Comparison of ENCODE assay signal across 21 mouse cellular contexts in genomic region chr14:39265121-39265520, GRCm38 (mm10).
A peak's percentile ranks its signal among the peaks of the same experiment; 100 is the strongest.
DNase-seq lines count a peak whose midpoint lies in the region; ATAC-seq and TF ChIP-seq lines count a peak whose summit lies in the region.
"Had no signal": no experiment of that assay in that cellular context is flagged by ENCODE, and none has a peak within 500 bp of the region (broad histone marks: within the 10 kb centered on the region; RNA-seq: fewer than 3 reads in every experiment).

No protein-coding gene starts in this region.

- TF ChIP-seq CTCF in liver, adult 2 months (IDR thresholded peaks at IDR 0.05; ENCODE audit: low read depth, low read length) = no peak
- no peak for TF ChIP-seq CTCF in intestine, postnatal 0 days (IDR thresholded peaks at IDR 0.05; ENCODE audit: low read depth)

- H3K9me3 ChIP-seq in intestine, embryonic 16.5 days (ENCODE audit: control insufficient read depth, low read length) = no peaks in the 10 kb centered on the region
- no peaks in the 10 kb centered on the region for H3K9me3 ChIP-seq in intestine, embryonic 15.5 days
- H3K9me3 ChIP-seq in intestine, postnatal 0 days (ENCODE audit: control insufficient read depth) = no peaks in the 10 kb centered on the region
- H3K9me3 ChIP-seq: G1E had no signal

- no peaks in the 10 kb centered on the region for H3K36me3 ChIP-seq in intestine, embryonic 16.5 days (ENCODE audit: control insufficient read depth, insufficient read depth, low read length)
- H3K36me3 ChIP-seq in intestine, embryonic 15.5 days = no peaks in the 10 kb centered on the region
- no peaks in the 10 kb centered on the region for H3K36me3 ChIP-seq in liver, adult 2 months (ENCODE audit: control insufficient read depth, insufficient read depth, low read length)
- no peaks in the 10 kb centered on the region for H3K36me3 ChIP-seq in intestine, postnatal 0 days (ENCODE audit: control insufficient read depth, insufficient read depth)
- H3K36me3 ChIP-seq: G1E had no signal

- H3K79me2 ChIP-seq in liver, adult 2 months (ENCODE audit: control insufficient read depth, insufficient read depth, low read length) = no peaks in the 10 kb centered on the region

- H3K4me3 ChIP-seq in intestine, embryonic 16.5 days (ENCODE audit: low read length) = no peak overlapping the region
- no peak overlapping the region for H3K4me3 ChIP-seq in intestine, embryonic 15.5 days (replicated peaks)
- no peak overlapping the region for H3K4me3 ChIP-seq in liver, adult 2 months (ENCODE audit: insufficient read depth, low read depth, low read length)
- no peak overlapping the region for H3K4me3 ChIP-seq in intestine, postnatal 0 days (ENCODE audit: low read depth, low read length)

- WGBS in intestine, embryonic 16.5 days = 74% methylated on average over 1 of the region's 1 CpGs
- 74% methylated on average over 1 of the region's 1 CpGs for WGBS in intestine, embryonic 15.5 days
- 61% methylated on average over 1 of the region's 1 CpGs for WGBS in liver, adult 2 months
- WGBS in intestine, postnatal 0 days = 74% methylated on average over 1 of the region's 1 CpGs

- H3K4me2 ChIP-seq in intestine, embryonic 16.5 days (ENCODE audit: low read depth, low read length) = no peak overlapping the region
- H3K4me2 ChIP-seq in intestine, embryonic 15.5 days (replicated peaks) = no peak overlapping the region
- no peak overlapping the region for H3K4me2 ChIP-seq in intestine, postnatal 0 days (replicated peaks; ENCODE audit: low read depth)

- no peaks in the 10 kb centered on the region for H3K4me1 ChIP-seq in intestine, embryonic 16.5 days (ENCODE audit: control insufficient read depth, insufficient read depth, low read length)
- H3K4me1 ChIP-seq in intestine, embryonic 15.5 days (replicated peaks) = no peaks in the 10 kb centered on the region
- no peaks in the 10 kb centered on the region; the same call in 1 of the 2 replicates for H3K4me1 ChIP-seq in liver, adult 2 months (ENCODE audit: control insufficient read depth, insufficient read depth, low read length)
- no peaks in the 10 kb centered on the region for H3K4me1 ChIP-seq in intestine, postnatal 0 days (replicated peaks; ENCODE audit: control insufficient read depth, insufficient read depth, low read length)

- TF ChIP-seq POLR2A in liver, adult 2 months (IDR thresholded peaks at IDR 0.05; ENCODE audit: extremely low read depth, insufficient read depth, low read length) = no peak

- H3K27ac ChIP-seq in intestine, embryonic 16.5 days (ENCODE audit: low read length) = no peak overlapping the region
- H3K27ac ChIP-seq in intestine, embryonic 15.5 days = no peak overlapping the region
- H3K27ac ChIP-seq in liver, adult 2 months (replicated peaks; ENCODE audit: insufficient read depth, low read depth, low read length) = no peak overlapping the region
- no peak overlapping the region for H3K27ac ChIP-seq in intestine, postnatal 0 days (ENCODE audit: low read depth, low read length)

- H3K27me3 ChIP-seq in intestine, embryonic 16.5 days (replicated peaks; ENCODE audit: control insufficient read depth, insufficient read depth, low read length) = no peaks in the 10 kb centered on the region
- no peaks in the 10 kb centered on the region for H3K27me3 ChIP-seq in intestine, embryonic 15.5 days (replicated peaks)
- H3K27me3 ChIP-seq in liver, adult 2 months (ENCODE audit: control insufficient read depth, insufficient read depth, low read length) = no peaks in the 10 kb centered on the region
- H3K27me3 ChIP-seq in intestine, postnatal 0 days (replicated peaks; ENCODE audit: control insufficient read depth, insufficient read depth, low read length) = no peaks in the 10 kb centered on the region
- H3K27me3 ChIP-seq: CH12.LX, Patski had no signal

- H3K9ac ChIP-seq in intestine, embryonic 16.5 days (ENCODE audit: low read depth, low read length) = no peak overlapping the region
- no peak overlapping the region for H3K9ac ChIP-seq in intestine, embryonic 15.5 days
- no peak overlapping the region for H3K9ac ChIP-seq in liver, adult 2 months (ENCODE audit: low read depth, low read length)
- H3K9ac ChIP-seq in intestine, postnatal 0 days (ENCODE audit: low read depth, low read length) = no peak overlapping the region

- DNase-seq in adrenal gland, adult 2 months = peak; percentile 2
- DNase-seq in adrenal gland, postnatal 10 days = no peak
- peak; percentile 95 for DNase-seq in liver, adult 2 months (ENCODE audit: extremely low read depth, low read depth, low spot score)
- DNase-seq in liver = no peak
- DNase-seq in kidney, adult 18-20 months = no peak
- DNase-seq: adrenal gland, adult 8-10 months; adrenal gland, postnatal 14 days; adrenal gland, postnatal 25 days; B cell, adult 2 months; cerebellum, adult 11 months; cerebellum, adult 11-12 months; cerebellum, adult 18-20 months; cerebellum, adult 2 months had no signal

- peak; percentile 44; the same call in 1 of the 2 replicates for ATAC-seq in intestine, embryonic 16.5 days
- ATAC-seq in intestine, embryonic 15.5 days = no peak; the same call in 1 of the 2 replicates
- 0 out of 2 replicates have a peak, but pooled peaks have one; percentile 19 for ATAC-seq in intestine, postnatal 0 days
- ATAC-seq: activated CD4-positive, CD25-positive, alpha-beta regulatory T cell, adult 4 months; CD4-positive, CD25-positive, alpha-beta regulatory T cell, adult 4 months; Patski had no signal

Comparison
In these comparisons a context has a peak if more than half of its experiments do, and no peak if none do; other contexts are left out.
1. DNase-seq: peak in adrenal gland, adult 2 months (single experiment) and liver, adult 2 months (single experiment); none in adrenal gland, postnatal 10 days (single experiment), liver (single experiment) and kidney, adult 18-20 months (single experiment).